Mouse (Mus musculus): ENCODE data around the gene AI597479.

DNA sequence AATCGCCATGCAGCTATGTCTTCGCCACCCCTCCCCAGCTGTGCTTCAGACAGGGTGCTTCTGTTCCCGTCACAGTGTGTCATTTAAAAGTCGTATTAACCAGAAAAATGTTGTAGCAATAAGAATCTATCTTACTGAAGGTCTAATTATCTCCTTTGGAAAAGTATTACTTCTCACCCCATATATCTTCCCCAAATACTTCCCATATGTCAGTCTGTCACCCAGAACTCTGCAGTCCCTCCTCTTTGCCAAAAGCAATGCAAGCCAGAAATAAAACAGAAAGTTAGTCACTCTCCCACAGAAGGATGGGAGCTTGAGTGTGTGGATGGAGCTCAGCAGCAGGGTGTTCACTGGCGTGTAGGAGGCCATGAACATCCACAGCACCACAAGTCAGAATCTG lies 38.8 kb downstream of the AI597479 start:
- TF ChIP-seq CTCF (IDR thresholded peaks at IDR 0.05; ENCODE audit: low read depth) (no peak), EP300 (IDR thresholded peaks at IDR 0.05; ENCODE audit: low read depth) (no peak)
